Mouse (Mus musculus) heart, postnatal 0 days (tissue): ENCODE results near the gene Pdia6. TPM values are rescaled to one million over a fixed set of nuclear protein-coding genes. Genes with fewer than 3 reads are reported as not detected.

Experiments
- ATAC-seq: fragments of 200-750 bp; cut with Nextera tagmentation; 2 replicates; pipeline ENCODE4 v1.8.0; 2017; ENCODE audit warnings: low read depth, moderate number of reproducible peaks, moderate library complexity; ENCODE audit not compliant: insufficient read depth
- DNase-seq: peaks from one replicate; pipeline ENCODE4 v3.0.0-alpha.2; 2016; ENCODE audit warnings: low spot score
- H3K27ac ChIP-seq: fragments of 300-500 bp; sonication (generic); 2 replicates; pipeline ENCODE4 v1.5.1; 2014; ENCODE audit warnings: low read depth, mild to moderate bottlenecking
- H3K27me3 ChIP-seq: fragments of 300-500 bp; sonication (generic); 2 replicates; pipeline ENCODE4 v1.6.1; 2014; ENCODE audit warnings: low read length, mixed read lengths; ENCODE audit not compliant: control insufficient read depth, insufficient read depth
- H3K36me3 ChIP-seq: fragments of 300-500 bp; sonication (generic); replicated peaks from 2 replicates; pipeline ENCODE4 v1.6.1; 2014; ENCODE audit warnings: low read length, mixed read lengths; ENCODE audit not compliant: control insufficient read depth, insufficient read depth
- H3K4me1 ChIP-seq: fragments of 300-500 bp; sonication (generic); 2 replicates; pipeline ENCODE4 v1.6.1; 2014; ENCODE audit warnings: antibody characterized with exemption; ENCODE audit not compliant: control insufficient read depth, insufficient read depth
- H3K4me2 ChIP-seq: fragments of 300-500 bp; sonication (generic); 2 replicates; pipeline ENCODE4 v1.6.1; 2014; ENCODE audit warnings: low read depth, mild to moderate bottlenecking, low read length, moderate library complexity
- H3K4me3 ChIP-seq: fragments of 300-500 bp; sonication (generic); 2 replicates; pipeline ENCODE4 v1.5.1; 2014; ENCODE audit warnings: low read depth, low read length
- H3K9ac ChIP-seq: fragments of 300-500 bp; sonication (generic); replicated peaks from 2 replicates; pipeline ENCODE4 v1.6.1; 2014; ENCODE audit warnings: low read depth, low read length, mixed read lengths
- H3K9me3 ChIP-seq: fragments of 300-500 bp; sonication (generic); replicated peaks from 2 replicates; pipeline ENCODE4 v1.6.1; 2016; ENCODE audit warnings: low read length; ENCODE audit not compliant: control insufficient read depth
- CTCF ChIP-seq: IDR thresholded peaks from 2 replicates; pipeline ENCODE4 v1.5.1; 2016; ENCODE audit warnings: antibody characterized with exemption, control low read depth, low read depth
- EP300 ChIP-seq: IDR thresholded peaks from 2 replicates; pipeline ENCODE4 v1.6.1; 2016; ENCODE audit warnings: antibody characterized with exemption, low read depth
- WGBS: fragments of 180-500 bp; shearing (Covaris S2); extraction: QIAGEN DNeasy Blood & Tissue Kit; methylation state at CpG from one replicate; pipeline ENCODE4 v1.1.7; 2014; 5-methylcytosine and 5-hydroxymethylcytosine counted together
- polyA plus RNA-seq: library from polyadenylated mRNA; unstranded; fragments of >200 nt; fragmentation: Nextera tagmentation; extraction: Ambion mirVana; gene quantifications from 2 replicates; pipeline ENCODE4 v1.2.1, GENCODE M21; 2015
- total RNA-seq: library from RNA; depleted of rRNA; stranded (reverse); fragments of >200 nt; gene quantifications from 2 replicates; pipeline ENCODE4 v1.2.3, GENCODE M21; 2014; ENCODE audit warnings: low replicate concordance

Pdia6 gene
- total and polyA plus RNA-seq, 2 experiments from 2014 or later: 52.7 to 129 TPM

DNA sequence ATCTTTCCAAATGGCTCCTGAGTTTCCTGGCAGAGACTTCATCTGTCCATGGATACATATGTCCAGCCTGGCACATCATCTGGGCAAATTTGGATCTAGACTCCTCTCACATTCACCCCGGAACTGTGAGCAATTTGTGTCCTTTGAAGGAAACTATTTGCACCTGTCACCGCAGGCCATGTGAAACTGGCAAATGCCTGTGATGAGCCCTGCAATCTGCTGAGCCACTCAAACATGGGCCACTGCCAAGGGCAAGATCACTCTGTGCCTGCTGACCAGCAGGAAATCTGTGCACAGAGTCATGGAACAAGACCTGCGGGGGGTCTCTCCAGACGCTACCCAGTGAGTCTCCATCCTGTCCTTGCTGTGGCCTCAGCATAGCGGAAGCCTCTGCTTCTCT is 41.3 kb upstream of the Pdia6 start:
- Histone ChIP-seq H3K9ac (no peak overlapping the region), H3K27me3 (no peaks in the 10 kb centered on the region), H3K4me1 (no peaks in the 10 kb centered on the region), H3K9me3 (no peaks in the 10 kb centered on the region), H3K4me2 (no peak overlapping the region), H3K4me3 (no peak overlapping the region), H3K27ac (no peak overlapping the region), H3K36me3 (no peaks in the 10 kb centered on the region)
- DNase-seq: no peak
- WGBS: 53% methylated on average over 5 of the region's 5 CpGs
- TF ChIP-seq EP300: no peak
- TF ChIP-seq CTCF: no peak
- no peak; the same call in 1 of the 2 replicates for ATAC-seq

- H3K9me3 ChIP-seq: no peaks in the 10 kb centered on the region
- no peak overlapping the region for H3K4me3 ChIP-seq
- H3K4me2 ChIP-seq: no peak overlapping the region
- ATAC-seq (no peak), DNase-seq (no peak)
- no peaks in the 10 kb centered on the region for H3K36me3 ChIP-seq
- no peaks in the 10 kb centered on the region for H3K27me3 ChIP-seq
- 78% methylated on average over 4 of the region's 4 CpGs for WGBS
- no peak overlapping the region for H3K9ac ChIP-seq
- no peak overlapping the region for H3K27ac ChIP-seq
- TF ChIP-seq CTCF (no peak), EP300 (no peak)
- H3K4me1 ChIP-seq: no peaks in the 10 kb centered on the region
These were observed 38.4 kb upstream of the Pdia6 start for GRCm38 (mm10) chr12:17227903-17228302.

GRCm38 (mm10) chr12:17230581-17230980 is 35.8 kb upstream of the Pdia6 start:
- Histone ChIP-seq H3K4me3 (no peak overlapping the region), H3K9ac (no peak overlapping the region), H3K4me2 (no peak overlapping the region), H3K4me1 (no peaks in the 10 kb centered on the region), H3K27me3 (no peaks in the 10 kb centered on the region), H3K9me3 (no peaks in the 10 kb centered on the region), H3K27ac (no peak overlapping the region), H3K36me3 (no peaks in the 10 kb centered on the region)
- WGBS: 70% methylated on average over 5 of the region's 5 CpGs
- no peak for ATAC-seq
- no peak for DNase-seq
- TF ChIP-seq EP300: no peak
- TF ChIP-seq CTCF: no peak

DNA sequence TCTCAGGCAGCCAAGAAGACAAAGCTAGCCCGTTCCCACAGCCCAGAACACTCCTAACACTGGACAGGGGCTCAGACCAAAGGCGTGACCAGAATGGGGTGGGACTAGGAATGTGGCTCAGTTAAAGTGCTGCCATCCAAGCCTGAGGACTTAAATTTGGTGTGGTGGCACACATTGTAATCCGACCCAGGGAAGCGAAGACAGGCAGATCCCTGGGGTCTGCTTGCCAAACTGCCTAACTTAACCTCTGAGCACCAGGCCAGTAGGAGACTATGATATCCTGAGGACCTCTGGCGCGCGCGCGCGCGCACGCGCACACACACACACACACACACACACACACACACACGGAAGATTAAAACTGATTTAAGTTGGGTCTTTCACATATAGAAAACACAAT is 34.8 kb upstream of the Pdia6 start:
- Histone ChIP-seq H3K4me2 (no peak overlapping the region), H3K36me3 (no peaks in the 10 kb centered on the region), H3K9me3 (no peaks in the 10 kb centered on the region), H3K27ac (no peak overlapping the region), H3K4me3 (no peak overlapping the region), H3K4me1 (no peaks in the 10 kb centered on the region), H3K27me3 (no peaks in the 10 kb centered on the region), H3K9ac (no peak overlapping the region)
- no peak for ATAC-seq
- TF ChIP-seq CTCF: no peak
- TF ChIP-seq EP300: no peak
- no peak for DNase-seq
- WGBS: 85% methylated on average over 14 of the region's 14 CpGs

DNA sequence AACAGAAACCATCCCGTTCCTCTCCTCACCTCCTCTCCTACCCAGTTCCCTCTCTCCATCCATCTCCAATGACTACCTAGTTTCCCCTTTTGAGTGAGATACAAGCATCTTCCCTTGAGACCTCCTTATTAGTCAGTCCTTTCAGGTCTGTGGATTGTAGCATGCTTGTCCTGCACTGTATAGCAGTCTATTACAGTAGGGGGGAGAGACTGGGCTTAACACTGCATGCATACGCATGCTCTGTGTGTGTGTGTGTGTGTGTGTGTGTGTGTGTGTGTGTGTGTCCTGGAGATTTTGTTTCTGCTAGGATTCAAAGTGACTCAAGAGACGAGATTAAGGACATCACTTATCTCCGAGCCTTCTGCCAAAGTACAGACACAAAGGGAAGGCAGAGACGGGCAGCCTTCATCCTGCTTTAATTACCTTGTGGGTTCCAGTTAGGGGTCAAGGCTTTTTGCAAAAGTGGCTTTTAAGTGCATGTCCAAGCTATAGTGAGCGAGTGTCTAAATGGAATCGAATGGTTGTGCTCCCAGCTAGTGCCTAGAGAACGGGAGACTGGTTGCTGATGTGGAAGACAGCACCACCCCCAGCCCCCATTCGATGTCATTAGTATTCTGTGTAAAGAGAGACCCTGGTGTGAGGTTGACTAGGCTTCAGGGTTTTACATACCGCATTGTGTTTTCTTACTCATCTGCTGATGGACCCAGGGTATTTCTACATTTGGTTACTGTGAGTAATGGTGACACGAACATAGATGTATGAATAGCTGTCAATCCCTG is 30.6 kb upstream of the Pdia6 start:
- no peak overlapping the region for H3K4me3 ChIP-seq
- DNase-seq (no peak), ATAC-seq (no peak)
- WGBS: 44% methylated on average over 11 of the region's 11 CpGs
- H3K4me1 ChIP-seq: no peaks in the 10 kb centered on the region
- no peaks in the 10 kb centered on the region for H3K36me3 ChIP-seq
- TF ChIP-seq EP300: no peak
- TF ChIP-seq CTCF: no peak
- no peak overlapping the region for H3K27ac ChIP-seq
- no peaks in the 10 kb centered on the region for H3K27me3 ChIP-seq
- no peak overlapping the region for H3K9ac ChIP-seq
- H3K4me2 ChIP-seq: no peak overlapping the region
- no peaks in the 10 kb centered on the region for H3K9me3 ChIP-seq
